Mouse (Mus musculus) heart, postnatal 10 days (tissue): Measurements from ENCODE around the gene 1700074P13Rik. TPM values are rescaled to one million over a fixed set of nuclear protein-coding genes. Genes with fewer than 3 reads are reported as not detected.
"Not testable (repeated sequence)": the region's sequence is repeated elsewhere in the genome, so short reads cannot be mapped to it uniquely, and the experiment has no call there.

Source experiments
- DNase-seq, 2 experiments: peaks; one replicate each; pipeline ENCODE4 v3.0.0; 2021
- intact Hi-C: fragments of 180-260 bp; cut with DNase I; formaldehyde crosslinking; loops from one replicate; pipeline ENCODE4 v1.15.1; 2025
- total RNA-seq, 2 experiments: library from RNA; stranded (reverse); gene quantifications; 2 replicates each; pipeline ENCODE4 v1.2.3; 2021

Gene 1700074P13Rik
- total RNA-seq, result not detected

- intact Hi-C loops, result no loop called here
- DNase-seq, result no peak
Measured at GRCm38 (mm10) chr6:40940457-40940856, at the start of gene 1700074P13Rik. Gene 1700074P13Rik (minus strand): TSS chr6:40940557.

GRCm38 (mm10) chr6:40964454-40964853, 24.1 kb upstream of the 1700074P13Rik start, which contains the start of gene 1810009J06Rik:
Gene 1810009J06Rik (plus strand): TSS chr6:40964754.
- intact Hi-C loops, DNase-seq: not testable (repeated sequence)

- intact Hi-C loops, result no loop called here
- no peak for DNase-seq
Measured at GRCm38 (mm10) chr6:40953716-40954115, 13.4 kb upstream of the 1700074P13Rik start.

GRCm38 (mm10) chr6:40951770-40952169, 11.4 kb upstream of the 1700074P13Rik start, which contains the start of gene Gm4744:
Gene Gm4744 (minus strand): TSS chr6:40951870.
- intact Hi-C loops, result no loop called here
- no peak for DNase-seq

- no peak for DNase-seq
- intact Hi-C loops, result no loop called here
Measured at GRCm38 (mm10) chr6:40919954-40920353, 20.4 kb downstream of the 1700074P13Rik start.

GRCm38 (mm10) chr6:40900287-40900686, 40.1 kb downstream of the 1700074P13Rik start, which contains the start of gene Prss58:
Gene Prss58 (minus strand): TSS chr6:40900387.
- DNase-seq, result no peak
- intact Hi-C loops, result no loop called here

GRCm38 (mm10) chr6:40894716-40895115, 45.6 kb downstream of the 1700074P13Rik start:
- DNase-seq, result no peak
- intact Hi-C loops, result no loop called here

GRCm38 (mm10) chr6:40893577-40893976, 46.8 kb downstream of the 1700074P13Rik start:
- intact Hi-C loops, result no loop called here
- peak; percentile 18 to 42 for DNase-seq

- intact Hi-C loops, result no loop called here
- no peak for DNase-seq
Measured at GRCm38 (mm10) chr6:40891754-40892153, 48.6 kb downstream of the 1700074P13Rik start.

- DNase-seq, result no peak
- intact Hi-C loops, result no loop called here
Measured at GRCm38 (mm10) chr6:40890973-40891372, 49.4 kb downstream of the 1700074P13Rik start.

GRCm38 (mm10) chr6:40887394-40887793, 53.0 kb downstream of the 1700074P13Rik start, which contains the start of gene Moxd2:
Gene Moxd2 (minus strand): TSS chr6:40887494.
- intact Hi-C loops, result no loop called here
- no peak for DNase-seq

Other genes with a start within 250 kb of the 1700074P13Rik start
- gene Moxd2, start 53.1 kb downstream of the 1700074P13Rik start, total RNA-seq, result not detected
- gene Prss58, start 40.2 kb downstream of the 1700074P13Rik start, total RNA-seq, result not detected
- not detected for gene Gm4744, start 11.3 kb upstream of the 1700074P13Rik start, total RNA-seq
- not detected for gene 1810009J06Rik, start 24.2 kb upstream of the 1700074P13Rik start, total RNA-seq
- gene Gm2663, start 58.9 kb upstream of the 1700074P13Rik start, total RNA-seq, result not detected
- gene 2210010C04Rik, start 95.0 kb upstream of the 1700074P13Rik start, total RNA-seq, result not detected